Mouse (Mus musculus) myocyte (in vitro differentiated cells): ENCODE results near the gene Katnal1.

Experiments
- CEBPB ChIP-seq: IDR thresholded peaks from 2 replicates; pipeline ENCODE4 v1.6.1; 2011; ENCODE audit warnings: mild to moderate bottlenecking, moderate library complexity; ENCODE audit not compliant: poor library complexity, insufficient read depth, severe bottlenecking
- E2F4 ChIP-seq: IDR thresholded peaks from one replicate; pipeline ENCODE4 v1.6.1; 2011; ENCODE audit warnings: mild to moderate bottlenecking, control low read depth, moderate library complexity; ENCODE audit not compliant: insufficient read depth
- MAX ChIP-seq: IDR thresholded peaks from one replicate; pipeline ENCODE4 v1.6.1; 2011; ENCODE audit warnings: low read depth, mild to moderate bottlenecking, control low read depth
- MYOG ChIP-seq, 3 experiments: IDR thresholded peaks; one replicate each; pipeline ENCODE4 v1.6.1; 2011; ENCODE audit warnings: control low read depth in 2 of 3, low read depth in 2 of 3, mild to moderate bottlenecking in 2 of 3; ENCODE audit not compliant: insufficient read length in 2 of 3, control insufficient read depth in 1 of 3, insufficient read depth in 1 of 3
- POLR2A ChIP-seq: IDR thresholded peaks from one replicate; pipeline ENCODE4 v1.6.1; 2011; ENCODE audit warnings: low read depth, mild to moderate bottlenecking, control low read depth, moderate library complexity; ENCODE audit not compliant: insufficient read length
- POLR2AphosphoS2 ChIP-seq: IDR thresholded peaks from one replicate; pipeline ENCODE4 v1.6.1; 2011; ENCODE audit warnings: low read depth, control low read depth; ENCODE audit not compliant: insufficient read length
- TCF12 ChIP-seq: IDR thresholded peaks from one replicate; pipeline ENCODE4 v1.6.1; 2011; ENCODE audit warnings: mild to moderate bottlenecking, control low read depth; ENCODE audit not compliant: poor library complexity, insufficient read depth, severe bottlenecking
- TCF3 ChIP-seq: IDR thresholded peaks from one replicate; pipeline ENCODE4 v1.6.1; 2011; ENCODE audit warnings: low read depth, control low read depth; ENCODE audit not compliant: insufficient read length
- USF1 ChIP-seq: IDR thresholded peaks from one replicate; pipeline ENCODE4 v1.6.1; 2011; ENCODE audit warnings: low read depth, mild to moderate bottlenecking, control low read depth, moderate library complexity

- no peak for TF ChIP-seq TCF12
- no peak for TF ChIP-seq TCF3
- TF ChIP-seq POLR2A = no peak
- TF ChIP-seq MYOG (IDR thresholded peaks at IDR 0.05; ENCODE audit: control insufficient read depth in 1 of 3, insufficient read depth in 1 of 3, insufficient read length in 2 of 3, low read depth in 2 of 3) = no peak
- no peak for TF ChIP-seq MAX
- no peak for TF ChIP-seq CEBPB
- no peak for TF ChIP-seq E2F4
- no peak for TF ChIP-seq POLR2AphosphoS2
- no peak for TF ChIP-seq USF1
Observed at GRCm38 (mm10) chr5:148922773-148923172, 6.3 kb downstream of the Katnal1 start.
